Mouse (Mus musculus): ENCODE data around the gene Olfr1315-ps1. TPM values are rescaled to one million over a fixed set of nuclear protein-coding genes. Genes with fewer than 3 reads are reported as not detected.

Gene Olfr1315-ps1
- not detected for total RNA-seq (2021)
- long read RNA-seq, experiment 1, result 0 reads
- long read RNA-seq, experiment 2, result 0 reads

- no peak for TF ChIP-seq CTCF (IDR thresholded peaks at IDR 0.05)
- intact Hi-C loops (cut with DNase I), result no loop called here
- H3K27ac ChIP-seq, result no peak within 1 kb of the TSS
- DNase-seq, result no peak
- H3K4me3 ChIP-seq, result no peak within 1 kb of the TSS
Observed at GRCm38 (mm10) chr2:112115340-112115739, at the start of gene Olfr1315-ps1. Gene Olfr1315-ps1, minus strand, starts transcription at chr2:112115440.

GRCm38 (mm10) chr2:112153898-112154297, 38.7 kb upstream of the Olfr1315-ps1 start, which contains the start of gene Olfr1318:
Gene Olfr1318, plus strand, starts transcription at chr2:112154198.
- DNase-seq, result no peak
- intact Hi-C loops (cut with DNase I), result no loop called here
- no peak within 1 kb of the TSS for H3K27ac ChIP-seq
- TF ChIP-seq CTCF (IDR thresholded peaks at IDR 0.05), result no peak
- H3K4me3 ChIP-seq, result no peak within 1 kb of the TSS

GRCm38 (mm10) chr2:112140029-112140428, 24.8 kb upstream of the Olfr1315-ps1 start, which contains the start of gene Olfr1317:
Gene Olfr1317, plus strand, starts transcription at chr2:112140329.
- DNase-seq, result no peak
- Histone ChIP-seq H3K27ac (no peak within 1 kb of the TSS), H3K4me3 (no peak within 1 kb of the TSS)
- intact Hi-C loops (cut with DNase I), result no loop called here
- TF ChIP-seq CTCF (IDR thresholded peaks at IDR 0.05), result no peak

DNA sequence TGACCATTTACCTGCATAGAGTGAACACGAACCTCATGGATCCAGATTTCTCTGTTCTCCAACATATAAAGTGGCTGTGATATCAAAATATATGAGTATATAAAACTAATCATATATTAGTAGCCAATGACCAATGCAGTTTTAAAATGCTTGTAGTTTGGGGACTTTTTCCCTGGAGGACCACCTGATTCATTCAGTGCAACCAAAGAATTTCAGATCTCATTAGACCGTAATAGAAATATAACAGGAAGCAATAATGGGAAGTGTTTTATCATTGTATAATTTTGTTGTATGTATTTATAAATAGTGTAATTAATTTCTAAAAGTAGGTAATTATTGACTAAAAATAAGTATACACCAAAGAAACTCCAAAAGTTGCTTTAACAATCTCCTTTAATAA, 19.6 kb upstream of the Olfr1315-ps1 start, which contains the start of gene Olfr1316:
Gene Olfr1316 (minus strand): TSS at position 101 of the 400 bp plus-strand sequence.
- Histone ChIP-seq H3K4me3 (no peak within 1 kb of the TSS), H3K27ac (no peak within 1 kb of the TSS)
- no peak for DNase-seq
- no peak for TF ChIP-seq CTCF (IDR thresholded peaks at IDR 0.05)
- intact Hi-C loops (cut with DNase I), result no loop called here

- DNase-seq, result no peak
- Histone ChIP-seq H3K4me3 (no peak within 1 kb of the TSS), H3K27ac (no peak within 1 kb of the TSS)
- intact Hi-C loops (cut with DNase I), result no loop called here
- TF ChIP-seq CTCF (IDR thresholded peaks at IDR 0.05), result no peak
Observed at GRCm38 (mm10) chr2:112096681-112097080, 18.6 kb downstream of the Olfr1315-ps1 start, which contains the start of gene Olfr1314. Gene Olfr1314, minus strand, starts transcription at chr2:112096781.

GRCm38 (mm10) chr2:112077743-112078142, 37.5 kb downstream of the Olfr1315-ps1 start, which contains the start of gene Olfr1313:
Gene Olfr1313, minus strand, starts transcription at chr2:112077843.
- no peak for DNase-seq
- Histone ChIP-seq H3K27ac (no peak within 1 kb of the TSS), H3K4me3 (no peak within 1 kb of the TSS)
- no peak for TF ChIP-seq CTCF (IDR thresholded peaks at IDR 0.05)
- intact Hi-C loops (cut with DNase I), result no loop called here

Other genes starting within 250 kb of the Olfr1315-ps1 start
- gene Olfr1305, start 238.3 kb downstream of the Olfr1315-ps1 start, total RNA-seq (2021), result not detected
- not detected for gene Olfr1306, start 199.2 kb downstream of the Olfr1315-ps1 start, total RNA-seq (2021)
- not detected for gene Olfr1307, start 166.0 kb downstream of the Olfr1315-ps1 start, total RNA-seq (2021)
- not detected for gene Olfr1308, start 150.5 kb downstream of the Olfr1315-ps1 start, total RNA-seq (2021)
- not detected for gene Olfr1309, start 125.2 kb downstream of the Olfr1315-ps1 start, total RNA-seq (2021)
- gene Olfr1310, start 102.7 kb downstream of the Olfr1315-ps1 start, total RNA-seq (2021), result not detected
- not detected for gene Olfr1311, start 91.0 kb downstream of the Olfr1315-ps1 start, total RNA-seq (2021)
- not detected for gene Olfr1312, start 65.2 kb downstream of the Olfr1315-ps1 start, total RNA-seq (2021)
- gene Olfr1313, start 37.6 kb downstream of the Olfr1315-ps1 start, total RNA-seq (2021), result not detected
- not detected for gene Olfr1314, start 18.7 kb downstream of the Olfr1315-ps1 start, total RNA-seq (2021)
- gene Olfr1316, start 19.5 kb upstream of the Olfr1315-ps1 start, total RNA-seq (2021), result not detected
- gene Olfr1317, start 24.9 kb upstream of the Olfr1315-ps1 start, total RNA-seq (2021), result not detected
- gene Olfr1318, start 38.8 kb upstream of the Olfr1315-ps1 start, total RNA-seq (2021), result not detected
- 1 to 10 TPM in 1 of 2 experiments, under 1 TPM in 1; 0.99 to 1.5 TPM for gene Lpcat4, start 124.0 kb upstream of the Olfr1315-ps1 start, total RNA-seq (2021)
- gene Nutm1, start 143.9 kb upstream of the Olfr1315-ps1 start, total RNA-seq (2021), result not detected
- 10 to 100 TPM; 51.6 to 64.3 TPM for gene Nop10, start 146.5 kb upstream of the Olfr1315-ps1 start, total RNA-seq (2021)
- gene Slc12a6, start 150.4 kb upstream of the Olfr1315-ps1 start, total RNA-seq (2021), result 10 to 100 TPM; 25.5 to 26.6 TPM
- gene Gm21985, start 150.9 kb upstream of the Olfr1315-ps1 start, total RNA-seq (2021), result 1 to 10 TPM in 1 of 2 experiments, under 1 TPM in 1; 0.71 to 1.8 TPM

All from gastrocnemius, adult 2 months (tissue).